Mouse (Mus musculus): Measurements from ENCODE around the gene Dnah9.

DNA sequence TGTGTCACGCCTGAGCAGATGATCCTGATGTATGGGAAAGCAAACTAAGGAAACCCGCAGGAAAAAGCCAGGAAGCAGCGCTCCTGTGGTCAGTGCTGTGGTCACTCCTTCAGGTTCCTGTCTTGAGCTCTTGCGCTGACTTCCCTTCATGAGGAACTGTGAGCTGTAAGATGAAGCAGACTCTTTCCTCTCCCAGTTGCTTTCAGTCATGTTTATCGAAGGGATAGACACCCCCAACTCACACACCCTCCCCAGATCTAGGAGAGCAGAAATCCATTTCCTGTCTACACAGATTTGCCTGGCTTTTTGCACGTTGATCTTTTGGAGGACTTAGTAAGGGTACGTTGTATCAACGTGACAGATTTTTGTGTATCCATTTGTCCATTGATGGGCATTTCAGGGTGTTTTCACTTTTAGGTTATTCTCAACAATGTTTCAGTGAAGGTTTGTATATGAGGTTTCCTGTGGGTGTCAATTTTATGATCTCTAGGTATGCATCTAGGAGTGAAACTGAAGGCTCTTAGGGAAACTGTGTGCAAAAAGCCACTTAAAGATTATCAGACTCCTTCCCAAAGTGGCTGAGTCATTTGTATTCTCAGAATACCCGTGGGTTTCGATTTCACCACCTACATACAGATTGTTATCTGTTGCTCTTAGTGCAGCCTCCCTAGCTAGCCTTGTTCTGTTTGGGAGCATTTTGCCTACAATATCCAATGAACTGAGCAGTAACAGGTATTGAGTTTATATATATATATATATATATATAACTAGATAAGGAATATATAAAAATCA is 373.7 kb downstream of the Dnah9 start:
- TF ChIP-seq CTCF (IDR thresholded peaks at IDR 0.05; ENCODE audit: extremely low read depth, insufficient read depth, insufficient read length, insufficient replicate concordance), result no peak
- TF ChIP-seq POLR2A (IDR thresholded peaks at IDR 0.05; ENCODE audit: low read depth, low read length), result no peak

Measured in spleen, adult 2 months (tissue).